Mouse (Mus musculus) cerebellum, adult 2 months (tissue): ENCODE measurements around the gene Tet1. TPM values are rescaled to one million over a fixed set of nuclear protein-coding genes. Genes with fewer than 3 reads are reported as not detected.

ENCODE experiments used
- DNase-seq, 2 experiments: peaks; one replicate each; pipeline ENCODE4 v3.0.0; 2021
- H3K27ac ChIP-seq: fragments of 200-500 bp; 2 replicates; pipeline ENCODE4 v1.5.1; 2012; ENCODE audit warnings: low read length, control low read depth, inconsistent platforms; ENCODE audit not compliant: insufficient read depth
- H3K27me3 ChIP-seq: fragments of 200-500 bp; 2 replicates; pipeline ENCODE4 v1.6.1; 2012; ENCODE audit warnings: inconsistent platforms, mild to moderate bottlenecking, low read length, moderate library complexity; ENCODE audit not compliant: control insufficient read depth, insufficient read depth
- H3K4me1 ChIP-seq: fragments of 200-500 bp; 2 replicates; pipeline ENCODE4 v1.6.1; 2011; ENCODE audit warnings: low read length; ENCODE audit not compliant: control insufficient read depth, insufficient read depth
- H3K4me3 ChIP-seq: fragments of 200-500 bp; replicated peaks from 2 replicates; pipeline ENCODE3; 2011; ENCODE audit warnings: mild to moderate bottlenecking, low read depth, low read length, control low read depth; ENCODE audit not compliant: insufficient read depth
- CTCF ChIP-seq: fragments of 200-500 bp; IDR thresholded peaks from 2 replicates; pipeline ENCODE4 v1.5.1; 2011; ENCODE audit warnings: low read depth, mild to moderate bottlenecking, control low read depth, low read length, moderate library complexity, borderline replicate concordance; ENCODE audit not compliant: insufficient read depth
- POLR2A ChIP-seq: fragments of 200-500 bp; IDR thresholded peaks from 2 replicates; pipeline ENCODE4 v1.6.1; 2011; ENCODE audit warnings: low read length, control low read depth, borderline replicate concordance; ENCODE audit not compliant: insufficient read depth
- WGBS: fragments of 180-500 bp; shearing (Covaris S2); methylation state at CpG from one replicate; pipeline ENCODE4 v1.1.7; 2018; 5-methylcytosine and 5-hydroxymethylcytosine counted together
- polyA plus RNA-seq: library from polyadenylated mRNA; depleted of rRNA; stranded (reverse); fragments of >200 nt; gene quantifications from 2 replicates; pipeline ENCODE4 v1.2.3, GENCODE M21; 2012

Gene Tet1
- polyA plus RNA-seq, 1 experiment = 6.5 TPM

DNA sequence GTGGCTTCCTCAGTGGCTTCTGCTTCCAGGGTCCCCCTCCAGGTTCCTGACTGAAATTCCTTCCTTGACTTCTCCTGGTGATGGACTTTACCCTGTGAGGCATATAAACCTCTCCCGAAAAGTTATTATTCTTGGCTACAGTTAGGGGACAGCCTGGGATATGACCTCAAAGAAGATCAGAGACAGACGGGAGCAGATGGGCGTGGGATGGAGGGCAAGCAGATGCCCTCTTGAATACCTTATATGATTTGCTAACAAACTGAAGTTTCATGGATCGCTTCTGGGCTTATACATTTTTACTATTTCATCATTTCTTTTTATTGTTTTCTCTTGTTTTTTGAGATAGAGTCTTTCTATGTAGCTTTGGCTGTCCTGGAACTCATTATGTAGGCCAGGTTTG is 33.2 kb downstream of the Tet1 start:
- Histone ChIP-seq H3K27ac (no peak overlapping the region), H3K4me3 (no peak overlapping the region), H3K4me1 (no peaks in the 10 kb centered on the region), H3K27me3 (no peaks in the 10 kb centered on the region)
- TF ChIP-seq POLR2A (no peak), CTCF (no peak)
- no peak for DNase-seq
- WGBS = 86% methylated on average over 4 of the region's 4 CpGs

DNA sequence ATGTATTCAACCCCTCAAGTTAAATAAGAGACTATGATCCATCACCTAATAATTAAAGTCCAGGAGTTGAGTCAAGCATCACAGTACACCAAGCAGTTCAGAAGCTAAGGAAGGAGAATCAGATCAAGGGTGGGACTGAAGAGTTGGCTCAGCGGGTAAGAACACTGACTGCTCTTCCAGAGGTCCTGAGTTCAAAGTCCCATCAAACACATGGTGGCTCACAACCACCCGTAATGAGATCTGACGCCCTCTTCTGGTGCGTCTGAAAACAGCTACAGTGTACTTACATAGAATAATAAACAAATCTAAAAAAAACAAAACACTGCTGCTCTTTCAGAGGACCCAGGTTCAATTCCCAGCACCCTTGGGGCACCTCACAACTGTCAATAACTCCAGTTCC is 34.0 kb downstream of the Tet1 start:
- no peaks in the 10 kb centered on the region for H3K4me1 ChIP-seq
- H3K4me3 ChIP-seq = no peak overlapping the region
- TF ChIP-seq POLR2A (no peak), CTCF (no peak)
- H3K27ac ChIP-seq = no peak overlapping the region
- no peak for DNase-seq
- no peaks in the 10 kb centered on the region for H3K27me3 ChIP-seq
- 82% methylated on average over 4 of the region's 4 CpGs for WGBS

DNA sequence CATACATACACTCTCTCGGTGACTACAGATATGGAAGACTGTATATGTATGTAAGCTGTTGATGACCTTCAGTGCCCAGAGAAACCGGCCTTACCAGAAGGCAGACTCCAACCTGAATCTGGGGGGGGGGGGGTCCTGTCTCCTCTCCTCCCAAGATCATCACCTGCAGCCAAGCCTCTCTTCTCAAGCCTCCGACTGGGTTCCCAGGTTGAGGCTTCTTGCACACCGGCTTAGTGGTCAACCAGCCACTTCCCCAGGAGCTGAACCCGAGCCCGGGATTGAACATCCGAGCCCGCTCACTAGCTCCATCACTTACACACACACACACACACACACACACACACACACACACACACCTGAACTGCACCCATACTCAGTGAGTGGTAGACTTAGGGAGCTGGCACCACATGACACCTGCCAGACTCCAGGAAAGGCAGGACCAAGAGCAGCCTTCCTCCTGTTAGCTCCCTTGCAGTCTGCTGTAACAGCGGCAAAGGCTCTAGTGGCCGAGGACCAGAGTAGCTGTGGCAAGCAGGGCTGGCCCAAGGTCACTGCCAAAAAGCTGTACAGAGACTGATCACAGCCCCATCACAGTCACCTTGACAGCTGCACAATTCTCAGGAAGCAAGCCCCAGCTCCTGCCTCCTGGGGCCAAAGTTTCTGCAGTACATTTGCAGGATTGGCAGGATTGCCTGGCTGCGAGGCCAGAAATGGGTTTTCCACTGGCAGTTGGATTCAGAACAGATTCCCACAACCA is 42.6 kb downstream of the Tet1 start:
- H3K27ac ChIP-seq = peak overlapping the region; percentile 94
- DNase-seq = peak; percentile 71 to 74
- peaks cover 17% of the 10 kb centered on the region for H3K4me1 ChIP-seq
- H3K27me3 ChIP-seq = no peaks in the 10 kb centered on the region
- TF ChIP-seq CTCF = no peak
- peak; percentile 46; the same call in 1 of the 2 replicates for TF ChIP-seq POLR2A
- peak overlapping the region; percentile 78 for H3K4me3 ChIP-seq
- WGBS = 2% methylated on average over 11 of the region's 11 CpGs

DNA sequence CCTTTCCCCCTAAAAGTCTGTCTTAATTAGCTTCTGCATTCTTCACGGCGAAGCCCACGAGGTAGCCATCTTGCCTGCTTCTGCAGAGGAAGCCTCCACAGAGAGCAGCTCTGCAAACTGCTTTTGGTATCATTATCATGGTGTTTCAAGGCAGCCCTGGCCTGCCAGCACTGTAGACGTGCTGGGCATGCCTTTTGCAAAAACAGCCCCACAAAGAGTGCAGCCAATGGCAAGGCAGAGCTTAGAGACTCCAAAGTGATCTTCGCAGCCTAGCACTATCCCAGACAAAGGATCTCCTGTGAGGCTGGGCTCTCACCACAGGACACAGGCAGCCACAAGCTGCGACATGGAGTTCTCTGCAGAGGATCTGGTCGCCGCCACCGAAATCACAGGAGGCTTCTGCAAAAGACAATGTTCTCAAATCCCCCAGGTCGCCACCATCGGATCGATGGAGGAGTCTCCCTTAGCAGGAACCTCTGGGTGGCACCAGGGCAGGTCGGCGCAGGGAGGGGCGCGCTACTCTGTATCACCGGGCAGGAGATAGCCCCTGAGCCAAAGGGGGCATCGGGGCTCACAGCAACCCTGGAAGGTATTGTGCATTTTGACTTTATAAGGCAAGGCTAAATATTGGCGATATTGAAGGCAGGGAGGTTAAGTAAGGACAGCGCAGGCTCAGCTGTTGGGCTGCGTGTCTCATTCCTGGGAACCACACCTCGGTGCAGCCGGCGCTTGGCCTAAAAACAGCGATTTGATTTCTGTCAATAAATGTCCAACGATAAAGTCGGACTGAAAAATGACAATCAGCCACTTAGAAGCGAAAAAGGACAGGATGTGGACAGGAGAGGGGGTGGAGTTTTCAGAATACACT is 43.4 kb downstream of the Tet1 start:
- WGBS = 1% methylated on average over 28 of the region's 28 CpGs
- Histone ChIP-seq H3K4me1 (peaks cover 17% of the 10 kb centered on the region), H3K4me3 (peak overlapping the region; percentile 78), H3K27ac (peak overlapping the region; percentile 94), H3K27me3 (no peaks in the 10 kb centered on the region)
- DNase-seq = peak; percentile 88 to 92
- TF ChIP-seq CTCF (no peak), POLR2A (peak; percentile 87; the same call in 1 of the 2 replicates)

DNA sequence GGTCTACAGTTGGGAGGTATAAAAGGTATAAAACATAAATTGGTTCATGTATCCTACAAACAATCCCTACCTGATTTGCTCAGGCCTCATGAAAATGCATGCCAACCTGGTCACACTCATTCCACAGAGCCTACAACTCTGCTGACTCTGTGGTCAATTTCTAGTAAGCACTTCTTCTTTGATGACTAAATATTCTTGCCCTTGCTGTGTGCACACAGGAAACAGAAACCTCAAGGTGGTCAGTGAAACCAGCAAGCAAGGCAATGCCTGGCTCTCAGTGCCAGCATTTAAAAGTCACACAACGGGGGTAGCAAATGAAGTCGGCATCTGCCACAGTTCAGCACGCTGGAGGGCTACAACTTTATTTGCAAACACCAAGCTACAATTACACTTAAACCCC is 45.2 kb downstream of the Tet1 start:
- Histone ChIP-seq H3K4me3 (peak overlapping the region; percentile 68), H3K27ac (peak overlapping the region; percentile 75; the same call in 1 of the 2 replicates), H3K4me1 (peaks cover 17% of the 10 kb centered on the region), H3K27me3 (no peaks in the 10 kb centered on the region)
- WGBS = 0% methylated on average over 3 of the region's 3 CpGs
- DNase-seq = peak in 1 of 2 experiments; percentile 34
- TF ChIP-seq POLR2A (no peak), CTCF (no peak)

DNA sequence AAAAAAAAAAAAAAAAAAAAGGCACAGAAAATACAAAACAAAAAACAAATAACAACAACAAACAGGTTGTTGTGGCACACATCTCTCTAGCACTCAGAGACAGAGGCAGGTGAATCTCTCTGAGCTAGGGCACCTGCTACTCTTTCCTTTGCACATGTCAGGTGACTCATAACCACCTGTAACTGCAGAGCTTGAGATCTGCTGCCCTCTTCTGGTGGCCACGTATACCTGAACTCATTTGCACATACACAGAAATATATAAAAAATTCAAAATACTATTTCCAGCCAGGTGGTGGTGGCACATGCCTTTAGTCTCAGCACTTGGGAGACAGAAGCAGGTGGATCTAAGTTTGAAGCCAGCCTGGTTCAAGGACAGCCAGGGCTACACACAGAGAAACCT is 46.4 kb downstream of the Tet1 start:
- WGBS = 94% methylated on average over 1 of the region's 1 CpGs
- Histone ChIP-seq H3K27ac (no peak overlapping the region), H3K4me3 (no peak overlapping the region), H3K27me3 (no peaks in the 10 kb centered on the region), H3K4me1 (peaks cover 14% of the 10 kb centered on the region)
- TF ChIP-seq POLR2A = no peak
- peak; percentile 7; the same call in 1 of the 2 replicates for TF ChIP-seq CTCF
- no peak for DNase-seq

DNA sequence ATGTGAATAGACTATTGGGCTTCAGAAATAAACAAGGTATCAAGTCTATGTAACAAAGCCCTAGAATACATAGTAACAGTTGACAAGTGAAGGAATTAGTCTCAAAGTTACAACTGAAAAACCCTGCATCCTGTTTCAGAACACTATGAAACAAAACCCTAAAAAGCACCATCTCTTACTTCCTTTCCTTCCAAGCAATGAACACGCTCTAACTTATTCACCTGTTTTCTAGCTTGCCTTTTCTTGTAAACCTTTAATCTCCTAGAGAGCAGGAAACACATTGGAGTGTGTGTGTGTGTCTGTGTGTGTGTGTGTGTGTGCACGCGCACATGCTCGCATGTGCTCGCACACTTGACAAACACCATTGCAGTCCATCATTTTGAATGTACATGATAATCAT is 49.8 kb downstream of the Tet1 start:
- H3K27me3 ChIP-seq = no peaks in the 10 kb centered on the region
- no peak for DNase-seq
- WGBS = 94% methylated on average over 5 of the region's 5 CpGs
- no peak for TF ChIP-seq CTCF
- no peak for TF ChIP-seq POLR2A
- peaks cover 6% of the 10 kb centered on the region; the same call in 1 of the 2 replicates for H3K4me1 ChIP-seq
- H3K27ac ChIP-seq = no peak overlapping the region
- H3K4me3 ChIP-seq = no peak overlapping the region
